Mouse (Mus musculus) forelimb bud, embryonic 11.5 days (tissue): ENCODE measurements around the gene Ankrd9.

Experiments used
- DNase-seq: peaks from one replicate; pipeline ENCODE4 v3.0.0-alpha.2; 2012; ENCODE audit warnings: low read depth, low spot score

Ankrd9 gene

DNA sequence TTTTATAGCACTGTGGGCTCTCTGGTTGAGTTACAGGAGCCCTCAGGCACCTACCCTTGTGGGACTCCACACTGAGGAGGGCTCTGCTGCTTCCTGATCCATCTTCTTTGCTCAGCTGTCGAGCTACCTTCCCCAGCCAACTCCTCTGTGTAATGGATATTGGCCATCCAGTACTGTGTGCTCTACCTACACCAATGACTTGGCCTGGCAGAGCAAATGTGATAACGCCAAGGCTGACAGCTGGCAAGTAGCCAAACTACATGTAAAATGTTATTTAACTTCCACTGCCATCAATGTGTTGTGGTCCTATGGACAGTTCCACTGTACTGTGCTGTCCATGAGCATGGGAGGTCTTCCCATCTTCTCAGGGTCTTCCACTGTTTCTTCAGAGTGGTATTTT, 16.9 kb downstream of the Ankrd9 start:
- no peak for DNase-seq

DNA sequence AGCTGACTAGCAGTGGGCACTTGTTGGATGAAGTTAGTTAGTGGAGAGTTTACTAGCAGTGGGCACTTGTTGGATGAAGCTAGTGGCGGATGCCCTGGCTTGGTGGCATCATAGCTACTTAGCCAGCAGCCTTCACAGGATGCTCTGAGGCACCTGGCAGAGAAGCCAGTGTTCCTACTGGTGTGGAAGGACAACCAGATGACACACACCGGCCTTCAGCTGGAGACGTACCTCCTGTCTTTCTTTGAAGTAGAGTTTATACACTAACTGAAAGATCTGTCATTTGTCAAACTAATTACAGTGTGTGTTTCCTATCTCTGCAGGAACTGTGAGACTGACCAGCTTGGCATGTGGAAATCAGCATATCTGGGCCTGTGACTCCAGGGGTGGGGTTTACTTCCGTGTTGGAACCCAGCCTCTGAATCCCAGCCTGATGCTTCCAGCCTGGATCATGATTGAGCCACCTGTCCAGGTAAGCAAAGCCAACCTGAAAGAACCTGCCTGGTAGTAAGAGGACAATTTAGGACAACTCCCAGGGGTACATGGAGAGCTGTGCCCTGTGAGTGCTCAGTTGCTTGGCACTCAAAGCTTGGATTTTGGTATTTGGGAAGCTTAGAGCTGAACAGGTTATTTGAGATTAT, 24.4 kb downstream of the Ankrd9 start:
- DNase-seq: no peak

GRCm38 (mm10) chr12:110953900-110954299, 24.9 kb downstream of the Ankrd9 start:
- DNase-seq: no peak

DNA sequence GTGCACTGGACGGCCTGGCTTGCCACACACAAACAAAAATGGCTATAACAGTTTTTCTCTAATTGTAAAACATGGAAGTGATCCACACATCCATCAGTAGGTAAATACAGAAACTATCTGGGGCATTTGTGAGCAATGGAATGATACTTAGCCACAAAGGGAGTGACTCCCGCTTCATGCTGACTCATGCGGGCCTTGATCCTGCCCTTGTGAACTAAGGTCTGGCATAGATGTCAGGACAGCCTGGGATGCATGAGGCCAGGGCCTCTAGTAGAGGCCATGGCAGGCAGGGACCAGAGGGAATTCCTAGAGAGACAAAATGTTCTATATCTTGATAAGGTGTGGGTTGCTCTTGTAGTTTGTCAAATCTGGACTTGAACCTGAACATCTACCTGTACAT, 25.4 kb downstream of the Ankrd9 start:
- DNase-seq: no peak

DNA sequence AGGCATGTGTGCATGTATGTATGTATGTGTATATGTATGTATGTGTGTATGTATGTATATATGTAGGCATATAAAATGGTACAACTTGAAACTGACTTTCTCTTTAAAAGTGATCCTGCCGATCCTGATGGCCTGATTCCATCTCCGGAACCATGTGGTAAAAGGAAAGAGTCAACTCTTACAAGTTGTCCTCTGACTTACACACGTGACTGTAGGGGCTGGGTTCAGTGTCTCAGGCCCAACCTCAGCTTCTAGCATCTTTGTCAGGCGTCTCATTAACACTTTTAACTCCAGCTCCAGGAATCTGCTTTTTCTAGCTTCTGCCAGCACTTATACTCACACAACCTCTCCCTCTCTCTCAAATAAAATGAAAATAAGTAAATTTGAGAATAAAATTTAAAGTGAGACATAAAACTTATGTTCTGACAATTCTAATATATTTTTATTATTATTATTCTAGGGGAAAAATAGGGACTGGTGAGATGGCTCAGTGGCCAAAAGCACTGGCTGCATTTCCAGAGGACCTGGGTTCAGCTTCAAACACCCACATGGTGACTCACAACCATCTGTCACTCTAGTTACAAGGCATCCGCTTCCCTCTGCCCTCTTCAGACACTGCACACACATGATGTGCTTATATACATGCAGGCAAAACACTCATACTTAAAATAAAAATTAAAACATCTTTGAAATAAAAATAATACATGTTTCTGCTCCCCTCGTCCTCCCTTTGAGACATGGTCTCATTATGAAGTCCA, 26.0 kb downstream of the Ankrd9 start:
- no peak for DNase-seq

GRCm38 (mm10) chr12:110951236-110951635, 27.6 kb downstream of the Ankrd9 start:
- no peak for DNase-seq

DNA sequence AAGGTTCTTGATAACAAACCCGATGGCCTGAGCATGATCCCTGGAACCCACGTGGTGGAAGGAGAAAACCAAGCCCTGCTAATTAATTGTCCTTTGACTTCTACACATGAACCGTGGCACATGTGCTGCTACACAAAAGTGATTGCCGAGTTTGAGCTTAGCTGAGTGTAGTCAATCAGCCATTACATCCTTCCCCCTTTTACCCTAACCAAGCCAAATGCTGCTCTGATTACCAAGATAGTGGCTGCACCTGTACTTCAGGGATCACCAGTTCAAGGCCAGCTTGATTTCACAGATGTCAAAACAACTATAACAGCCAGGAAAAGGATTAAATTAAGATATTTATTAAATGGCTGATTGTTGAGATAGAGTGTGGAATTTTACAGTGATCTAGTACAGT, 28.7 kb downstream of the Ankrd9 start:
- no peak for DNase-seq

DNA sequence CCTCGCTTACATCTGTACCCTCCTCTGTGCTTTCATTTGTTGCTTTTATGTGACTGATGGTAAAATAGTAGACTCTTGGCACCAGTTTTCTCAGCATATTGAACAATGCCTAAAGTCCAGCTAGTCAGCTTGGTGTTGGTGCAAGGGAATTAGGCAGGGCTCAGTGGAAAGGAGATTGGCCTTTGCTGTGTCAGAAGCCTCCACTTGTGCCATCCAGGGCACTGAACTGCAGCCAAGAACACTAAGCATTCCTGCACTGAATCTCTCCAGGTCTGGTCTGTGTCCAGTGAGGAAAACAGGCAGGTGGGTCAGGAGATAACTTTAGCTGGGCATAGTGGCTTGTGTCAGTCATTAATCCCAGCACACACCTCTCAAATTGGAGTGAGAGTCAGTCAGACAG, 29.4 kb downstream of the Ankrd9 start:
- no peak for DNase-seq

DNA sequence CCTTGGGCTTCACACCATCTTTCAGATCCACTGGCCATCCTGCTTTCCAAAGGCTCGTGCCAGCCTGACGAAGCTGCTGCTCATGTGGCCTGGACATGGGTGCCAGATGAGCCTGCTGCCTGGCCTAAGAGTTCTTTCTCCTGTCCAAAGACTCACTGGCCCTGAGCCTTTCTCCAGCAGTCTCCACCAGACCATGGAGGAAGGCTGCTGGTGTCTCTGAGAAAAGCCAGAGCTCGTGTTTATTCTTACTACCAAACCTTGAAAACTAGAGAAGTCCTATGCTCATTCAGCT, 30.0 kb downstream of the Ankrd9 start:
- DNase-seq: no peak

DNA sequence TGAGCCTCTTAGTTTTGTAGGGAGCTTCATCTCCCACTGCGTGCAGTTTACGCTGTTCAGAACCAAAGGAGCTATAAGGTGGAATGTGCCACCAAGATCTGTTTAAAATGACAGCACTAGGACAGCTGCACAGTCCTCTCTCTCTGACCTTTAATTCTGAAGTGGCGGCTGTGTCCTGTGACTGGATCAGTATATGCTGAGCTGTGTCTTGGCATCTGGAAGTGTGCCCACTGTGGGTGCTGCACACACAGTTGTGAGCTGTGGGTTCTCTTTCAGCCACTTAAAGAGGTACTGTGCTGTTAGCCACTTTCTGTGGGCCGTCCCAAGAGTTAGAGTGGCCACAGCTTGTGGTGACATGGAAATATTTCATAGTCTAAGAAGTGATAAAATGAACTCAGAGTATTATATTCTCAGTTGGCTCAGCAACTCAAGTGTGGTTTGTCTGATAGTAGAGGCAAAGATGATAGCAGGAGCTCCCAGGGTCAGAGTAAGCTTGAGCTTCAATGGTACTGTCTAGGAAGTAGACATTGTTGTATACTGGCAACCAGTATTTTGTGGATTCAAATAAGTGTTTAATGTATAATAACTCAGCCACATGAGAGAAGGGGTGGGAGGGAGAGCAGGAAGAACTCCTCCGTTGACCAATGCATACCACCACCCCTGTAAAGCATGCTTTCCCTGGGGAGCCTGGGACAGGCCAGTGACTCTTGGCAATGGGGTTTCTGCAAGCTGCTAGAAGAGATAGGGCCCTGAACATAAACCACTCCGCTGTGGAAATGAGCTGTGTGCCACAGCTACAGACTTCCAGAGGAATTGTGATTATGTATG, 30.5 kb downstream of the Ankrd9 start:
- no peak for DNase-seq

- DNase-seq: no peak
Measured at GRCm38 (mm10) chr12:110946216-110946615, 32.6 kb downstream of the Ankrd9 start.

GRCm38 (mm10) chr12:110940869-110941268, 38.0 kb downstream of the Ankrd9 start:
- no peak for DNase-seq

- DNase-seq: no peak
Measured at GRCm38 (mm10) chr12:110939385-110939784, 39.5 kb downstream of the Ankrd9 start.

DNA sequence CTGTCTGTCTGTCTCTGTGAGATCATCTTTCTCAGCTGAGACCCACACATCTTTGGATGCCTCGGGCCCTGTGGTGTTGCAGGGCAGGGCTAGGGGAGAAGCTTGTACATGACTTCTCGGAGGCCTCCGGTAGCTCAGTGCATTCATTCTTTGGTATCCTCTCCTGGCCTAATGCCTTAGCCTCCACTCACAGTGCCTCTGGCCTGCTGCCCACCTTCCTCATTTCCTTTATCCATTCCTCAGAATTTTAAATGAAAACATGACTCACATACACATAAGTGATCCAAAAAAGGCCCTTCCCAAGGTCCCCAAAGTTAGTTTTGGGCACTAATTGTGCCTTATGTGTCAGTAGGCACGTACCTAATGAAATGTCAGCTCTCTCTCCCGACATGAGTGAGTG, 41.3 kb downstream of the Ankrd9 start:
- DNase-seq: no peak

DNA sequence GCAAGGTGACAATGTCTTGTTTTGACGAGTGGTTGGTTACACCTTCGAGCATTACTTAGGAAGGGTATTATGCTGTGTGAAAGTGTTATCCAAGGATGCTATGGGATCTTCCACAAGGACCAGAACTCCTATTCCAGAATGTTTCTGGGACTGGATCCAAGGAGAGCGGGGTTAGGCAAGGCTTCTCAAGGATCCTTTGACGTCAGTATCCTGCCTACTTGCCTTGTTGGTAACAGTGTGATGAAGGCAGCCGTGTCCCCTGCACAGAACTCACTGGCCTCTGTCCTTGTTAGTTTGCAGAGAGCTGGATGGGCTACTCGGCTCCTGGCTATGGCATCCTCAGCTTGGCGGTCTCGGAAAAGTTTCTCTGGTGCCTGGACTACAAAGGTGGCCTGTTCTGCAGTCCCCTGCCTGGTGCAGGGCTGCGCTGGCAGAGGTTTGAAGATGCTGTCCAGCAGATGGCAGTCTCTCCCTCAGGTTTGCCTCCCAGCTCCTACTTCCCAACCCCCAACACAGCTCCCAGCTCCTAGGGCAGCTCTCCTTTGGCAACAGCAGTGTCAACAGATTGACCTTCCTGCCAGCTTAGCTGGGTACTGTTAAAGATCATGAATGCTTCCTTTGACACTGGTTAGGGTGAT, 42.7 kb downstream of the Ankrd9 start:
- DNase-seq: peak; percentile 81

- DNase-seq: no peak
Measured at GRCm38 (mm10) chr12:110932820-110933219, 46.0 kb downstream of the Ankrd9 start.
